Mouse (Mus musculus): Measurements from ENCODE around the gene Ces3a.

- no peak for TF ChIP-seq POLR2A (IDR thresholded peaks at IDR 0.05; ENCODE audit: control insufficient read depth, extremely low read depth, insufficient read depth, low read length, poor library complexity)
- TF ChIP-seq CTCF (IDR thresholded peaks at IDR 0.05; ENCODE audit: borderline replicate concordance, control insufficient read depth, extremely low read depth, insufficient read depth, low read length, poor library complexity) = no peak
These were observed 47.8 kb upstream of the Ces3a start, which contains the start of gene Ces2h for GRCm38 (mm10) chr8:105000586-105000985.

All from thymus, adult 2 months (tissue).